Mouse (Mus musculus) thymus, adult 2 months (tissue): ENCODE measurements around the gene Rb1.

Experiments used
- CTCF ChIP-seq: fragments of 200-500 bp; IDR thresholded peaks from 2 replicates; pipeline ENCODE4 v1.5.1; 2012; ENCODE audit warnings: mild to moderate bottlenecking, control low read depth, low read length, moderate library complexity, borderline replicate concordance; ENCODE audit not compliant: control insufficient read depth, poor library complexity, insufficient read depth; ENCODE audit errors: extremely low read depth
- POLR2A ChIP-seq: fragments of 200-500 bp; IDR thresholded peaks from 2 replicates; pipeline ENCODE4 v1.6.1; 2012; ENCODE audit warnings: mild to moderate bottlenecking, low read length, control low read depth, moderate library complexity; ENCODE audit not compliant: control insufficient read depth, poor library complexity, insufficient read depth; ENCODE audit errors: extremely low read depth

DNA sequence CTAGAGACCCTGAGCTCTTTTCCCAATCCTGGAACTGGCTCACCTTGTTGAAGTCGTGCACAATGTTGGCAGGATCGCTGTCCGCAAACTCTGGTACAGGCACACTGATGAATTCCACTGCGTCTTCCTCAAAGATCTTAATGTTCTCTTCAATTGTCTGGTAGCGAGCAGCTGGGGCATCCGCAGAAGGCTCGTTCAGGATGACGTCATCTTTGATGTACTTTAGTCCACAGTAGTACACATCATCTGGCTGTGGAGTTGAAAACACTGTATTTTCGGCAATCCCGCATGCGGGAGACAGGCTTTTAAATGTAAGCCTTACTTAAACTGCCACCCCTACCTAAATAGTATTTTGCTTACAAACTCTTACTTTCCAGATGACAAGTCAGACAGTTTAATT lies 40.7 kb upstream of the Rb1 start:
- TF ChIP-seq CTCF = no peak
- no peak for TF ChIP-seq POLR2A
